32 mouse cellular contexts compared by ENCODE assay signal in genomic region chr9:58331276-58331675, GRCm38 (mm10). TPM values are rescaled to one million over a fixed set of nuclear protein-coding genes. Genes with fewer than 3 reads are reported as not detected.
"Had no signal": no experiment of that assay in that cellular context is flagged by ENCODE, and none has a peak within 500 bp of the region (broad histone marks: within the 10 kb centered on the region; RNA-seq: fewer than 3 reads in every experiment).

No protein-coding gene starts in this region.

- H3K4me3 ChIP-seq: left cerebral cortex, adult 2 months; limb, embryonic 12.5 days; limb, embryonic 15.5 days; neural tube, embryonic 12.5 days; neural tube, embryonic 15.5 days had no signal

- H3K4me1 ChIP-seq: neural tube, embryonic 12.5 days had no signal

- H3K36me3 ChIP-seq: limb, embryonic 12.5 days; limb, embryonic 15.5 days; neural tube, embryonic 12.5 days; neural tube, embryonic 15.5 days had no signal

- H3K27me3 ChIP-seq: limb, embryonic 12.5 days; neural tube, embryonic 12.5 days; neural tube, embryonic 15.5 days had no signal

- H3K9me3 ChIP-seq: limb, embryonic 15.5 days; neural tube, embryonic 15.5 days had no signal

- H3K4me2 ChIP-seq: limb, embryonic 12.5 days; limb, embryonic 15.5 days; liver, embryonic 11.5 days; lung, embryonic 14.5 days; midbrain, embryonic 11.5 days; neural tube, embryonic 12.5 days; neural tube, embryonic 15.5 days had no signal

- H3K27ac ChIP-seq: kidney, postnatal 0 days; left cerebral cortex, adult 2 months; limb, embryonic 12.5 days; limb, embryonic 15.5 days; liver, embryonic 14.5 days; neural tube, embryonic 12.5 days; neural tube, embryonic 15.5 days; stomach, postnatal 0 days had no signal

- H3K9ac ChIP-seq: limb, embryonic 12.5 days; limb, embryonic 15.5 days; liver, embryonic 14.5 days; liver, postnatal 0 days; lung, embryonic 14.5 days; neural tube, embryonic 12.5 days; neural tube, embryonic 15.5 days had no signal

- ATAC-seq: liver, postnatal 0 days; lung, postnatal 0 days had no signal

- DNase-seq: kidney, adult 2 months; kidney, postnatal 4 days; layer of hippocampus, postnatal 36 days; left cerebral cortex, postnatal 4 days; liver, postnatal 0 days; lung, embryonic 14.5 days; lung, postnatal 4 days; midbrain, embryonic 14.5 days; thymus, adult 2 months; thymus, postnatal 14 days; thymus, postnatal 4 days had no signal

RNA-seq across cellular contexts. Expression of gene Loxl1, which starts 18.3 kb away (rescaled TPM):
- total RNA-seq: megakaryocyte progenitor cell, adult 5-6 weeks; megakaryocyte-erythroid progenitor cell, adult 5-6 weeks had no signal

RNA-seq across cellular contexts. Expression of gene Tbc1d21, which starts 39.0 kb away (rescaled TPM):
- total RNA-seq: layer of hippocampus, adult 18-20 months; layer of hippocampus, postnatal 10 days; layer of hippocampus, postnatal 36 days; left cerebral cortex, adult 2 months; left cerebral cortex, postnatal 14 days; left cerebral cortex, postnatal 4 days; megakaryocyte progenitor cell, adult 5-6 weeks; megakaryocyte-erythroid progenitor cell, adult 5-6 weeks; midbrain, postnatal 0 days had no signal
- polyA plus RNA-seq: kidney, adult 2 months; kidney, embryonic 14.5 days; kidney, postnatal 0 days; limb, embryonic 12.5 days; limb, embryonic 15.5 days; liver, embryonic 11.5 days; liver, embryonic 14.5 days; liver, postnatal 0 days; lung, embryonic 14.5 days; lung, postnatal 0 days; midbrain, embryonic 11.5 days; midbrain, embryonic 14.5 days; midbrain, postnatal 0 days; neural tube, embryonic 12.5 days; neural tube, embryonic 15.5 days; small intestine, adult 2 months; spleen, adult 2 months; stomach, embryonic 14.5 days; stomach, postnatal 0 days; thymus, adult 2 months had no signal
